Mouse (Mus musculus): ENCODE measurements around the gene Armc10.
A peak's percentile ranks its signal among the peaks of the same experiment; 100 is the strongest.
"Not testable (repeated sequence)": the region's sequence is repeated elsewhere in the genome, so short reads cannot be mapped to it uniquely, and the experiment has no call there.

Armc10 gene

DNA sequence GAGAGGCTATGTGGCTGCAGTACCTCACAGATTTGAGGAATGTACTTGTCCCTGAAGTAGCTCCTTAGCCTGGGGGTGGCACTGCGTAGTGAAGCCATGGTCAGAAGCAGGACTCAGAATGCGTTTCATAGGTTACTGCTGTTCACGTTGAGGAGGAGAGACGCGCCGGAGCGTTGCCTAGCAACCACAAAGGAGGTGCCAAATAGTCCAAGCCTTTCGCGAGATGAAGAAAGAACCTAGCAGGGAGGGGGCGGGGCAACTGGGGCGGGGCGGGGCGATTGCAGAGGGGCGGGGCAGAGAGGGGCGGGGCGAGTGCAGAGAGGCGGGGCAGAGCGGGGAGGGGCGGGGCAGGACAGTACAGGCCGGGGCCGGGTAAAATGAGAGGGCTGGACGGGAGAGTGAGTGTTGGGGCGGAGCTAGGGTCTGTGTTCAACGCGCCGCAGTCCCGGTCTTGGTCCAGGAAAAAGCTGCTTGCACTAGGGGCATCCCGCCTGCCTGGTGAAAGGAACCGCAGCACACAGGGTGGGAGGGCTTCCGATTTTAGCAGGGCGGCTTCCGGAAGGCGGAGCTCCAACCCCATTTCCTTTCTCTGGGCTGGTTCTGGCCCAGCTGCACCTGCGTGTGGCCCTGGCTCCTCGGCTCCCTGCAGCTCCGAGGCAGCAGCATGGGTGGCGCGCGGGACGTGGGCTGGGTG lies at the start of gene Armc10, which contains the start of gene Fbxl13:
Gene Armc10 (plus strand): TSS at position 375 of the 694 bp plus-strand sequence.
Gene Fbxl13 (minus strand): TSS at position 196 of the 694 bp plus-strand sequence.
- peak; percentile 97 for DNase-seq

DNA sequence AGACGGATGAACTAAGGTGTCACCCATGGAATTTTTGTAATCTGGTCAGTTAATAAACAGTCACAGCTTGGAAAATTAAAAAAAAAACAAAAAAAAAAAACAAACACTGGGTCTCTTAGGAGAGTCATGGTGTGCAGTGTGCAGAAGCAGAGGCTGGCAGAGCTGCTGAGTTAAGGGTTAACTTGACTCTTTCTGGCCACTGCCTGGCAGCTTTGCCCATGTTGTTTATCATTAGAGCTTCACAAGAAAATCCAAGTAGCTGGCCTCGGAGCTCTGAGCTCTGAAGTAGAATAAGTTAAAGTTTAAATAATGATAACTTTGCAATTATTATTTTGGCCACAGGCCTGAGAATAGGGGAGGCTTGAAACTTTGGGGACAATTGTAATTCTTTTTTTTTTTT lies 46.1 kb upstream of the Armc10 start:
- DNase-seq, result not testable (repeated sequence)

DNA sequence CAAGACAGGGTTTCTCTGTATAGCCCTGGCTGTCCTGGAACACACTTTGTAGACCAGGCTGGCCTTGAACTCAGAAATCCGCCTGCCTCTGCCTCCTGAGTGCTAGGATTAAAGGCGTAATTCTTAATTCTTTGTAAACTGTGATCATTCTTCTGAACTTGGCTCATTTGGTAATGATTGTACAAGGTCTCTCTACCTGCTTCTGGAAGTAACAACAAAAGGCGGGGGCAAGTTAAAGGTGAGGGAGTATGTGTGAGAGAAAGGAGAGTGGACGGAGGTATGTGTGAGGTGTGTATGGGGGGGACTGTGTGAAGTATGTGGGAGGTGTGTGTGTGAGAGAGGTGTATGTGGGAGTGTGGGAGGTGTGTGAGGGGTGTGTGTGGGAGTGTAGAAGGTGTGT lies 45.7 kb upstream of the Armc10 start:
- DNase-seq, result no peak

DNA sequence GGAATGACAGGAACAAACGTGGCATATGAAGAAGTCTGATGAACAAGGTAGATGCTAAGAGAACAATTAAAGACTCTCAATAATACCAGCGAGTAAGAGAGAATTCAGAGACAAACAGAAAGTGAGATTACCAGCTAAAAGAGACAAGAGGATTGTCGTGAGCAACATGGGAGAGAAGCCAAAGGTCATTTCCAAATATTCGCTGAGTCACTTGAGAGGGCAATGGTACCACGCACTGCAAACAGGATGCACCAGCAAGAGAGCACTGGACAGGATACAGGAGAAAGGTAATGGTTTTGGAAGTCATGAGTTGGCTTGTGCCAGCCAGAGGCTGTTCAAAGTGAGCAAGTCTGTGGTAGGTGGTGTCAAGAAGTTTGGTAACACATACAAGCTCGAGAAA lies 39.7 kb upstream of the Armc10 start:
- no peak for DNase-seq

DNA sequence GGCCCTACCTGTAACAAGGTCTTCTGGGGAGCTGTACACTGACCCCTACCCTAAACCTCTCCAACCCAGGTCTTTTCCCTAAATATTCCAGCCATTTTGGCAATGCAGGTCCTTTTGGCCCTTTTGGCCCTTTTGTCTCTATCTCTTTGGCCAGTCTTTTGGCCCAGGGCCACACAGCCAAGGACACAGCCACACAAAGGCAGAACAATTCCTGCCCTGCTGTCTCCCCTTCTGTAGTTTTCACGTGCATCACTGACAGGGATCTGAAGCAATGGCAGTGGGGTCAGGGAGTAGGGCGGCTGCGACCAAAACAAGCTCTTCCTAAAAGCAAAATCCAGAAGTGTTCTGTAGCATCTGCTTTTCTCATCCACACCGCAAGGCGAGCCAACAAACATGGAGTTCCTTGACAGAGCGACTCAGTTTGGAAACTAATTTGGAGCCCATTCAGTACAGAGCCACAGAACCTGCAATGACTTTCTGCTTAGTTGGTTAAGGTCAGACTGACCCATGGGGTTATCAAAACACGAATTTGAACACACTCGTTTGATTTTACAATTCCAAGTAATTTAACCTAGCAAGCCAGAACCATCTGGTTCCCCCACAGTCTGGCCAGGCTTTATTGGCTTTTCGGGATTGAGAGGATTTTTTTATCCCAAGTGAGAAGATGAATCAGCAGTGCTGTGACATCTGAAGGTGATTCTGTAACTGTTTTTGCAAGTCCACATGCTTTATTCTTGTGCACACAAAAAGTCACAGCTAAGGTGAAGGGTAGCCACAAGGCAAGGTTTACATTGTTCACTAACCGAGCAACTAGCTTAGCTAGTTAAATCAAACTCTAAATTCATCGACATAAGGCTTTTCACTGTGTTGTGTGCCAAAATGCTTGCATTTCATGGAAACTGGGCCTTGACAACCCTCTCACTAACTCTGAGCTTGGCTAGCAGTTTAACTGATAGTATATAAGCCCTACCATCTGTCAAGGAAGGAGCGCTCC lies 37.0 kb upstream of the Armc10 start:
- DNase-seq, result no peak

DNA sequence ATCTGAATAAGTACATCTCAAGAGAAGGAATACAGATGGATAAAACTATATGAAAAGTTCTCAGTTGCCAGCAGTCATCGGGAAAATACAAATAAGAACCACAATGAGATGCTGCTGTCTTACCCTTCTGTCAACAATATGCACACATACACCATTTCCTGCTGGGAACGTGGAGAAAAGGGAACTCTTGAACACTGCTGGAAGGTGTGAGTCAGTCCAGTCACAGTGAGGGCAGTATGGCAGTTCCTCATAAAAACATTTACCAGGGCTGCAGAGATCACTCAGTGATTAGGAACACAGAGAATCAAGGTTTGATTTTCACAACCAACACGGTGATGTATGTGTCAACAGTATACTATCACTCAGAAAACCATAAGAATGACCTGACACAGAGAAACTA lies 34.6 kb upstream of the Armc10 start:
- DNase-seq, result no peak

DNA sequence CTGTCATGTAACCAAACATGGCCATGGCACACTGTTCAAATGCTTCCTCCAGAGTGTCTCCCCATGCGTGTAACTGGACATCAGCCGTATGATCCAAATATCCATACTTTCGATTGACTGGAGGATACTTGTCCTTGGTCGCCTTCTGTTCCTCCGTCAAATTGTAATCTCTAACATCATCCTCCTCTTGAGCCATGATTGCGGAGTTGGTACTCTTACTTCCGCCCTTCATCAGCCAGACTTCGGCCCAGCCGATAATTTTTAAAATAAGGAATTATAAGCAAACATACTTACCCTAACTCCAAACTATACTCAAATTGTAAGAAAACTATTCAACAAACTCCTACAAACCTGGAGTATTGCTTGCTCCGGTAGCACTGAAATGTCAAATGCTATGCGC lies 31.3 kb upstream of the Armc10 start:
- not testable (repeated sequence) for DNase-seq

DNA sequence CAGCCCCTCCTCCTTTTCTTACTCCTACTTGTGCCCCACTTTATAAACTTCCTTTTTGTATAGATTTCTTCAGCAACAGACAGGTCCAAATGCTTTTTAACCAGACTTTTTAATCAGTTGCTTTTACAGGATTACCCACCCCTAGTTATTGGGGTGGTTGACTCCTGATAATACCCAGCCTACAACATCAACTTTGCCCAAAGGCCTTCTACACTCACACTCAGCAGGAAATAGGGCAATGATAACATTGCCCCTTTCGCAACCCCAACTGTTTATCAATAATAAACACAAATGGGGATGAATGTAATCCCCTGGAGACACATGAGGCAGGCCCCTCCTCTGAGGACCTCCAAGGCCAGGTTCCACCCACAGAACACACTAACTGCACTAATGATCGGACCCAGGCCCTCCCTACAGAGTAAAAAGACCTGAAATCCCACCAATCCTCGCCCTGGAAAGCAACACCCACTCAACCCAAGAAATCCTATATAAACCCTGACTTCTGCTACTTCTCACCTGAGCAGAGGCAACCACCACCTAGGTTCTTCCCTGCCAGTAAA lies 29.1 kb upstream of the Armc10 start:
- DNase-seq, result no peak

DNA sequence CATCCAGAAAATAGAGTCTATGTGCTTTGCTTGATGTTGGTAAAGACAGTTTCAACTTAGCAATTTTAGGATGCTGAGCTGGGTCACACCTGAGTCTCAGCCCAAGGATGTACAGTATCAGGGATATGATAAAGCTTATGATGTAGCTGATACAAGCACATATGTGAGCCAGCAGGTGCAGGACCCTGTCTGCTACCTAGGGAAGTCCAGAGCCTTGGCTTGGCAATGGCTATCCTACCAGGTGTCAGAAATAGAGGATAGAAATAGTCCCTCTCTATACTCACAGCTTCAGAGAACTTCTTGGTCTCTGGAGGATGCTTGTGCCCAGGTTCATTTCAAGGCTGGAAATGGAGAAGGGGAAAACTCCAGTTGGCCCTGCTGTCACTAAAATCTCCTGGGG lies 19.7 kb upstream of the Armc10 start:
- DNase-seq, result no peak

DNA sequence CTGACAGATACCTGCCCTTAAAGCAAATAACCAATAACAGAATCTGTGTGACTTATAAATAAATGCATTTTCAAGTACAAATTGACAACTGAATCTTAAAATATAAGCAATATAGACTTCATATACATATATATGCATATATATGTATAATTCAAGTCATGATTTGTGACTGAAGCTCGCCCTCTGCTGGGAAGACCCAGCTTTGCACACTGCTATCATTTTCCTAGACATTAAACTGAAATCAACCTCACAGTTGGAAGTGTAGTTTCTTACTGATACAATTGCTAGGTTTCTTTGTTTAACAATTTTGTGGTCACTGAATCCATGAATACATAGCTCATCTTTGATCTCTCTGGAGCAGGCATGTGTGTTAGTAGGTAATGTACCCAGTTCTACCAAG lies 4.7 kb upstream of the Armc10 start:
- DNase-seq, result peak; percentile 63

DNA sequence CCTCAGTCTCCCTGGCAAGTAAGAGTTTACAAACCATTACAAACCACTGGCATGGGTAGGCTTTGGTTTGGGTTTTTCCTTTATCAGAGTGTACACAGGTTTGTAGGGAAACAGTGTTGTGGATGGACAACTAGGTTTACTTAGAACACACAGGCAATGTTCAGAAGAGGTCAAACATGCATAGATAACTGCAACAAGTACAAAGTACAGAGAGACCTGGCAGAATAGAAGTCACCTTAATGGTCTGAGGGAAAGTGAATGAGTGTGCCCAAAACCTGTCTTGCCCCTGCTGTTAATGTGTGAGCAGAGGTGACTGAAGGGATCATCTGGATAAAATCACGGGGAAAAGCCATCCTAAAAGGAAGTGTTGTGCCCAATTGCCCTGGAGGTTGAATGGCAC lies 2.0 kb upstream of the Armc10 start:
- no peak for DNase-seq

DNA sequence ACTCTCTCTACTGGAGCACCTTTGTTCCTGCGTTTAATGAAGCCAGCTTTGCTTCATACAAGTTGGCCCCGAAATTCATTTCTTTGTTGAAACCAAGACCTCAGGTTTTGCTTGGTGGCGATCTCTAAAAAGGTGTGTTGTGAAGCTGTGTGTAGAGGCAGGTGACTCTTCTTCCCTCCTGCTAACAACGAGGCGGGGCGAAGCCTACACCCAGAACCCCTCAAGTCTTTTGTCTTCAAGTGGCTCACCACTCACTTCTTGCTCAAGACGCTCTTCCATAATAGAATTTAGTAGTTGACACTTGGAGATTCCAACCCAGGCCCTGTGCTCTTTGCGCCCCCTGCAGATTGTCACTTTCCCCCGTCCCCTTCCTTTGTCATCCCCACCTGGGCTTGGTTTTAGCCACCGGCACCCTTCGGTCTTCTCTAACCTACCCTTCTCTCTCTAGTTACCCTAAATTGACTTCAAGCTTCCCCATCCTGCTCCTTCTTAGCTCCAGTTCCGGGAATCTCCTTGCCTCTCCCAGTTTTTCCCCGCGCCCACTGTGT lies 648 bp upstream of the Armc10 start:
- DNase-seq, result peak; percentile 34

DNA sequence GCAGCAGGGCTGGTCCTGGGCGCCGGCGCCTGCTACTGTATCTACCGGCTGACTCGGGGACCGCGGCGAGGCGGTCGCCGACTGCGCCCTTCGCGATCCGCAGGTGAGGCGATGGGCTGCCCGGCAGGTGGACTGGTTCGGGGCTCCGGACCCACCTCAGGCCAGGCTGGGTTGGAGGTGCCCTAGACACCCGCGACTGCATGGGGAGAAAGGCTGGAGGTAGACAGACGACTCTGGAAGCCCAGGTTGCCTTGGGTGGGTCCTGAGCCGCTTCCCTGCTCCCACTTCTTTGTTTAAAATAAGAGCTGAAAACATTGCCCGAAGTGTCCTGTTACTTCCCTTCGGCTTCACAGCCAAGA lies 499 bp downstream of the Armc10 start:
- no peak for DNase-seq

DNA sequence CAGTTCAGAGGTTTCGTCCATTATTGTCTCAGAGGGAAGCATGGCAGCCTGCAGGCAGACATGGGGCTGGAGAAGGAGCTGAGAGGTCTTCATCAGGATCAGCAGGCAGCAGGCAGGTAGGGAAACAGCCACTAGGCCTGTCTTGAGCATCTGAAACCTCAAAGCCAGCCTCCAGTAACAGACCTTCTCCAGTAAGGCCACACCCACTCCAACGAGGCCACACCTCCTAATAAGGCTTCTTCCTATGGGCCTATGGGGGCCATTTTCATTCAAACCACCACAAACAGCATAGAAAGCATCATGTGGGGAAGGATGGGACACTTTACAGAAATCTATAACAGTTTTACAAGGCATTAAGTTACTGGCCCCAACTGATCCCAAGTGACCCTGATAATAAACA lies 5.1 kb downstream of the Armc10 start:
- DNase-seq, result no peak

DNA sequence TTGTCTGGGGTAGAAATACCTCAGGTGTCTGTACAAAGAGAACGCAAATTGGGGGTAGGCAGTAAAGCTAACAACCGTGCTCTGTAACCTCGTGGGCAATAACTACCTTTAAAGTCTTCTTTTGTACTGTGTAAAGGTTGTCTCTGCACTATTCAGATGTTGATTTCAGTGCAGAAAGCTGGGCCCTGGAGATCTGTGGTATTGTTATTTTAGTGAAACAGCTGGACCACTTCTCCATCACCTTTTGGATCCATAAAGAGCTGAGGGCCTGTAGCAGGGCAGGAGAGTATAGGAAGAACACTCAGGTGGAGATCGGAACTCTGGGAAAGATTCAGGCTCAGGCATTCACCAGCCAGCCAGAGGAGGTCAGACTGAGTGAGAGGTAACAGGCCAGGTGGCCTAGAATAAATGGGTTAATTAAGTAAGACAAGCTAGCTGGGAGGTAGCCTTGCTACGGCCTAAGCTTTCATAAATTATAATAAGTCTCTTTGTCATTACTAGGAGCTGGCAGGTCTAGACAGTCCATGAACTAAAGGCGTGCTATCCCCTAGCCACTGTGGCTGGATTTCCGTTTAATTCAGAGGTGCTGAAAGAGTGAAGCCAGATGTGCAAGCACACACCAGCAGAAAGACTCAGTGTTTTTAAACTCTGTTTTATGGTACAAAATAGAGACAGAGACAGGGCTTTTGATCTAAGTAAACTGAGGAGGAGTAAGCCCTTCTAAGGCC lies 6.4 kb downstream of the Armc10 start:
- DNase-seq, result peak; percentile 28

DNA sequence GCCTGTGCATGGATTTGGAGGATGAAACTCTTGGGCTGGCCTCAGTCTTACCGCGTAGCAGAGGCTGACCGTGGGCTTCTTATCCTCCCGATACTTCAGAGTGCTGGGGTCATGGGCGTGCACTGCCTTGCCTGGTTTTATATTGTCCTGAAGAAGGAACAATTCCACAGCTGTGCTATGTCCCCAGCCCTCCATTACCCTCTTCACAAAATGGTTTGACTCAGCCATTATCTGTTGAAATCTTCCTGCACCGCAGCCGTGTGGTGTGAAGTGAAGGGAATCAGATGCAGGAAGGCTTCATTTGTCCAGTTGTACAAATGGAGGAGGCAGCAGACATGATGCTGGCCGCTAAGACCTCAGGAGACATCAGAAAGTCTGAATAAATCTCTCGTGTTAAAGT lies 11.3 kb downstream of the Armc10 start:
- peak; percentile 62 for DNase-seq

DNA sequence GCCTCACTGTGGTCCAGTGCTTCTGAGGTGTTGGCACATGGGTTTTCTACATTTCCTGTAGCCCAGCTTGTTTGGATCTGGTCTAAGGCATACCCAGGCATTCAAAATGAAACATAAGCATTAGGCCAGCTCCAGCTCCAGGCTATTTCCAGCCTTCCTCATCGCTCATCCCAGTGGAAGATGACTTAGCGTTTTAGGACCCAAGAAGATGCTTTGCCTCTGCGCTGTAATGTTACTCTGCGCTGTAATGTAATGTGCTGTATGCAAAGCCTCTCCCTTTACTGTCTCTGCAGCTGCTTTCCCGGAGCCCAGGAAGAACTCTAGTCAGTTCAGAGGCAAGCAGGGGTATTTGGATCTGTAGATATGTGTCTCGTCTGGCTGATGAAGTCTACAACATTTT lies 12.4 kb downstream of the Armc10 start:
- no peak for DNase-seq

DNA sequence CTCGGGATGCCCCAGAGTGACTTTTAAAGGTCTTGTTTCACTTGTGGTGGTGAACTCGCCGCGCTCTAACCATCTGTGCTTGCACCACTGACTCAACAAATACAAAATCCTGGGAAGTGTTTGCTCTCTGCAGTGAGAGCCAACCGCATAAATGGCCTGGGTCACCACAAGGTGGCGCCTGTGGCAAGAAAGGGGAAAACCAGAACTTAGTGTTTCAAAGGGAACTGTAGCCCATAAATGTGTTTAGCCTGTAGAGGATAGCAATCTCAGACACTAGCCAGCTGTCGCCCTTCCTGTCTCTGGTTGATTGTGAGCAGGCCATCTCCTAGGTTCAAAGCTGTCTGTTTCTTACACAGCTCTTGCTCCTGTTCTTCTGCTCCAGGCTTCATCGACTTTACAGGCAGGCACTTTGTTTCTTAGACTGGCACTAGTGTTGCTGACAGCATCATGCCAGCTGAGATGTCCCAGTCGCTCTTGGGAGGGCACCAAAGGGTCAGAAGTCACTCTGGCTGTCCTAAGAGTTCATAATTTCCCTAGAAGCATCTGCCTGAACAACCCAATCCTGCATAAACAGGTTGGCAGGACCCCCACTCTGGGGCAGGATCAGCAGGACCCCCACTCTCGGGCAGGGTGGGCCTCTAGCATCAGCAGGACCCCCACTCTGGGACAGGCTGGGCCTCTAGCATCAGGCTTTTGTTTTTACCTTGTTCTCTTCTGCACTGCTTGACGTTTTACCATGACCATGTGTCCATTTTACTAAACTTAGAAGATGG lies 13.2 kb downstream of the Armc10 start:
- peak; percentile 89 for DNase-seq

DNA sequence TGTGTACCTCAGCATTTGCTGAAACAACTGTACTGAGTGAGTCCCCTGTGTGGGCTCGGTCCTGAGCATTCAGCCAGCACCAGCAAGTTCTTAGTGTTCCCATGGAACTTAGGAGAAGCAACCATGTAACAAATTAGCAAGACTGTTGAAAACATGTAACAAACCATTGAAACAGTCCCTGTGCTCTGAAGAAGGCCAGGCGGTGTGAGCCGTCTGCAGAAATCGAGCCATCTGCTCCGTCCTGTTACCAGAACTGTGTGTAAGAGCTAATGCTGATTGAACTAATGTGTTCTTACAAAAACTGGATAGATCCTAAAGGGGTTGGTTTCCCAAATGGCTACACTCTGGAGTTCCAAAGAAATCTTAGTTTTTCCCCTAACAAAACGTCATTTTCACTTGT lies 15.2 kb downstream of the Armc10 start:
- DNase-seq, result no peak

DNA sequence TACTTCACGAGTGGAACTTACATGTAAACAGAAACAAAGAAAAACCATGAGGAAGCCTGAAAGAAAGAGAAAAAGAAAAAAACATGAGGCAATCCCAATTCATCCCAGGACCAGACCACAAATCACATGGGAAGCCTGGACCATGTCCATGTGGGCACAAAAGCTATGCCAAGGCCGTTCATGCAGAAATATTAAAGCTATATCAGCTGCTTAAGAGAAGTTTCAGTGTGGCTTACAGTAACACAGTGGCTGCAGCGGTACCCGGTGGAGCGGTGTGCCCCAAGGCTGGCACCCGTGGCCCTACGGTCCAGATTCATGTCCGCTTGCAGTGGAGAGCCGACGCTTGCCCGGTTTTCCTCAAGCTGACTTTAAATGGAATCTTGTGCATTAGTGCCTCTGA lies 17.5 kb downstream of the Armc10 start:
- no peak for DNase-seq

DNA sequence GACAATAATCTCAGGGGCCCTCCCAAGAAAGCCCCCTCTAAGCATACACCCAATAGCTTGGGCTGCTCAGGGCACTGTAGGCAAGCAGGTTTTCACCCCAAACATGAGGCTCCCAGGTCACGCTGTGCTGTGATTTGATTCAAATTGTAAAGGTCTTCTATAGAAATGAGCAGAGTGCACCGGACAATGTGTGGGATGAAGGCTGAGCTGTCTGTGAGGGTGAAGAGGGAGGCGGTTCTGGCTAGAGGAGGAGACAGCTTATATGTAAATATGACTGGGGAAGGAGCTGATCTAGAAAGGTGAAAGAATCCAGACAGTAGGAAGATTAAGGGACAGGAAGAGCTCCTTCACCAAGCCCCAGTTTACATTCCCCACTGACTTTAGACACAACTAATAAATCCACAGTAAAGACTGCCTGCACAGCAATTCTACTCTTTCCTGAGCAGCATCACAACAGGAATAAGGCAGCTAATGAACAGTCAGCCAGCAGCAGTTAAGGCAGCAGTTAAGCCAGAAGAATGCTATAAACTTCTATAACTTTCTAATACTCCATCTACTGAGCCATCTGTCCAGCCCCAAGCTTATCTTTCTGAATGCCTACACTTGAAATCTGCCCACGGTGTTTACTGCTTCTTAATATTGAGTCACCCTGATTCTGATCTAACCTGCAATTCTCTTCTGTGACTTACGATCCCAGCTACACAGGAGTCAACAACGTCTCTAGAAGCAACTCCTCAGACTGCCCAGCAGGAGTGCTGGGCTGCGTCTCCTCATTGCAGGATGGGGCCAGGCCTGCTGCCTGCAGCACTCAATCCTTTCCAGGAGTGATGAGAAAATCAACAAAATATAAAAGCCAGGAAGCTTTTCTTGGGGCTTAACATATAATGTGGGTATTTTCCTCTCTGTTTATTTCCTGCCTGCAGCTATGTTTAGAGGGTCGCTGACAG lies 21.9 kb downstream of the Armc10 start:
- DNase-seq, result no peak

All from lung, postnatal 36 days (tissue).